Mouse (Mus musculus): Measurements from ENCODE around the gene Gm20388. TPM values are rescaled to one million over a fixed set of nuclear protein-coding genes. Genes with fewer than 3 reads are reported as not detected.
A peak's percentile ranks its signal among the peaks of the same experiment; 100 is the strongest.

Gene Gm20388
- total RNA-seq, 1 experiment, result 27.0 TPM

- Histone ChIP-seq H3K27ac (ENCODE audit: insufficient read depth, low read depth, low read length, poor library complexity, severe bottlenecking) (peak overlapping the region; percentile 24; the same call in 1 of the 2 replicates), H3K4me1 (ENCODE audit: control insufficient read depth in 2 of 2, insufficient read depth in 2 of 2, low read length in 2 of 2, poor library complexity in 1 of 2) (peaks cover 12 to 17% of the 10 kb centered on the region in 2 experiments), H3K9ac (ENCODE audit: insufficient read depth, low read depth, low read length, poor library complexity, severe bottlenecking) (peak overlapping the region; percentile 100), H3K4me3 (ENCODE audit: insufficient read depth in 1 of 2, low read depth in 1 of 2, low read length in 2 of 2, poor library complexity in 1 of 2, severe bottlenecking in 1 of 2) (peak overlapping the region; percentile 73 to 99), H3K9me3 (ENCODE audit: control insufficient read depth, insufficient read depth, low read depth, low read length) (no peaks in the 10 kb centered on the region), H3K36me3 (ENCODE audit: control insufficient read depth, insufficient read depth, low read length, poor library complexity, severe bottlenecking) (peaks cover 44% of the 10 kb centered on the region)
- in situ Hi-C loops (cut with MboI; ENCODE audit: low sequenced_read_pairs in 2 of 2, unreplicated experiment in 2 of 2), result no loop called here
- TF ChIP-seq ZNF384 (IDR thresholded peaks at IDR 0.05; ENCODE audit: low read depth, low read length) (no peak), MAFK (IDR thresholded peaks at IDR 0.05; ENCODE audit: insufficient read depth, low read depth, low read length) (no peak), ZC3H11A (IDR thresholded peaks at IDR 0.05; ENCODE audit: borderline replicate concordance, low read depth, low read length) (no peak), CHD2 (IDR thresholded peaks at IDR 0.05; ENCODE audit: low read depth, low read length) (no peak), HCFC1 (IDR thresholded peaks at IDR 0.05; ENCODE audit: borderline replicate concordance, insufficient read depth, low read length) (no peak)
- DNase-seq (ENCODE audit: low read depth, low spot score), result no peak
Observed at GRCm38 (mm10) chr8:122569329-122569728, 2658.7 kb downstream of the Gm20388 start.

DNA sequence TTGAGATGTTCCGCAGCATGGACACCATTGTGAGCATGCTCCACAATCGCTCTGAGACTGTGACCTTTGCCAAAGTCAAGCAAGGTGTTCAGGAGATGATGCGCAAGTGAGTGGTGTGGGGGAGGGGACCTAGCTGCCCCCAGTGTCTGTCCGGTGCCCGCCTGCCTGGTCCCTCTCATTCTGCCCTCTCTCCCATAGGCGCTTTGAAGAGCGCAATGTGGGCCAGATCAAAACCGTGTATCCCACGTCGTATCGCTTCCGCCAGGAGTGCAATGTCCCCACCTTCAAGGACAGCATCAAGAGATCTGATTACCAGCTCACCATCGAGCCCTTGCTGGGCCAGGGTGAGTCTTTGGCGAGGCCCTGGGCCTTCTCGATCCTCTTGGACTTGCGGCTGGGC lies 2659.4 kb downstream of the Gm20388 start:
- peaks cover 49% of the 10 kb centered on the region for H3K36me3 ChIP-seq (ENCODE audit: control insufficient read depth, insufficient read depth, low read length, poor library complexity, severe bottlenecking)
- in situ Hi-C loops (cut with MboI; ENCODE audit: low sequenced_read_pairs in 2 of 2, unreplicated experiment in 2 of 2), result no loop called here

GRCm38 (mm10) chr8:122571153-122571552 lies 2660.5 kb downstream of the Gm20388 start:
- in situ Hi-C loops (cut with MboI; ENCODE audit: low sequenced_read_pairs in 2 of 2, unreplicated experiment in 2 of 2), result no loop called here
- no peaks in the 10 kb centered on the region for H3K9me3 ChIP-seq (ENCODE audit: control insufficient read depth, insufficient read depth, low read depth, low read length)
- no peak overlapping the region for H3K27ac ChIP-seq (ENCODE audit: insufficient read depth, low read depth, low read length, poor library complexity, severe bottlenecking)
- H3K4me1 ChIP-seq (ENCODE audit: control insufficient read depth in 2 of 2, insufficient read depth in 2 of 2, low read length in 2 of 2, poor library complexity in 1 of 2), result peaks cover 14 to 26% of the 10 kb centered on the region in 2 experiments
- H3K4me3 ChIP-seq (ENCODE audit: insufficient read depth in 1 of 2, low read depth in 1 of 2, low read length in 2 of 2, poor library complexity in 1 of 2, severe bottlenecking in 1 of 2), result no peak overlapping the region
- no peak for DNase-seq (ENCODE audit: low read depth, low spot score)
- H3K36me3 ChIP-seq (ENCODE audit: control insufficient read depth, insufficient read depth, low read length, poor library complexity, severe bottlenecking), result peaks cover 49% of the 10 kb centered on the region
- TF ChIP-seq ZC3H11A (IDR thresholded peaks at IDR 0.05; ENCODE audit: borderline replicate concordance, low read depth, low read length) (no peak), CHD2 (IDR thresholded peaks at IDR 0.05; ENCODE audit: low read depth, low read length) (no peak), HCFC1 (IDR thresholded peaks at IDR 0.05; ENCODE audit: borderline replicate concordance, insufficient read depth, low read length) (no peak)
- H3K9ac ChIP-seq (ENCODE audit: insufficient read depth, low read depth, low read length, poor library complexity, severe bottlenecking), result no peak overlapping the region

More for the DNA sequence above, 2659.4 kb downstream of the Gm20388 start:
- TF ChIP-seq CHD2 (IDR thresholded peaks at IDR 0.05; ENCODE audit: low read depth, low read length), result no peak
- no peak for TF ChIP-seq MAFK (IDR thresholded peaks at IDR 0.05; ENCODE audit: insufficient read depth, low read depth, low read length)
- no peak for TF ChIP-seq ZC3H11A (IDR thresholded peaks at IDR 0.05; ENCODE audit: borderline replicate concordance, low read depth, low read length)
- no peak for TF ChIP-seq ZNF384 (IDR thresholded peaks at IDR 0.05; ENCODE audit: low read depth, low read length)
- TF ChIP-seq HCFC1 (IDR thresholded peaks at IDR 0.05; ENCODE audit: borderline replicate concordance, insufficient read depth, low read length), result no peak
- Histone ChIP-seq H3K9ac (ENCODE audit: insufficient read depth, low read depth, low read length, poor library complexity, severe bottlenecking) (peak overlapping the region; percentile 100; the same call in 1 of the 2 replicates), H3K27ac (ENCODE audit: insufficient read depth, low read depth, low read length, poor library complexity, severe bottlenecking) (no peak overlapping the region), H3K4me1 (ENCODE audit: control insufficient read depth in 2 of 2, insufficient read depth in 2 of 2, low read length in 2 of 2, poor library complexity in 1 of 2) (peaks cover 12 to 22% of the 10 kb centered on the region in 2 experiments), H3K4me3 (ENCODE audit: insufficient read depth in 1 of 2, low read depth in 1 of 2, low read length in 2 of 2, poor library complexity in 1 of 2, severe bottlenecking in 1 of 2) (peak overlapping the region; percentile 10 to 99; a peak in 3 of 4 replicates), H3K9me3 (ENCODE audit: control insufficient read depth, insufficient read depth, low read depth, low read length) (no peaks in the 10 kb centered on the region)
- DNase-seq (ENCODE audit: low read depth, low spot score), result no peak

DNA sequence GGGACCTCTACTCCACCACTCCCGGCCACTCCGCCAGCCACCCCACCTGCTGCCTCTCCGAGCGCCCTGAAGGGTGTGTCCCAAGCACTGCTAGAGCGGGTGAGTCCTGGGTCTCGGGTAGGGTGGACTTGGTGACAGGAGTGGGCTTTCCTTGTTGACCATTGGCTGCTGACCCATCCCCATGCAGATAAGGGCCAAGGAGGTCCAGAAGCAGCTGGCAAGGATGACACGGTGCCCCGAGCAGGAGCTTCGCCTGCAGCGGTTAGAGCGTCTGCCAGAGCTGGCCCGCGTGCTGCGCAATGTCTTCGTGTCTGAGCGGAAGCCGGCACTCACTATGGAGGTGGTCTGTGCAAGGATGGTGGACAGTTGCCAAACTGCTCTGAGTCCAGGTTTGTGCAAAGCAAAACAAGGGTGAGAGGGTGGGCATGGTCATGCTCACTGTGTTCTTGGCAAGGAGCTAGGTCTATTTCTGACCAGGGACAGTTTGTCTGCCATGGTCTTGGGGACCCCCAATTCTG lies 2661.2 kb downstream of the Gm20388 start:
- H3K27ac ChIP-seq (ENCODE audit: insufficient read depth, low read depth, low read length, poor library complexity, severe bottlenecking), result no peak overlapping the region
- H3K9ac ChIP-seq (ENCODE audit: insufficient read depth, low read depth, low read length, poor library complexity, severe bottlenecking), result no peak overlapping the region
- peaks cover 10 to 26% of the 10 kb centered on the region in 2 experiments; a peak in 2 of 4 replicates for H3K4me1 ChIP-seq (ENCODE audit: control insufficient read depth in 2 of 2, insufficient read depth in 2 of 2, low read length in 2 of 2, poor library complexity in 1 of 2)
- no peak for DNase-seq (ENCODE audit: low read depth, low spot score)
- H3K4me3 ChIP-seq (ENCODE audit: insufficient read depth in 1 of 2, low read depth in 1 of 2, low read length in 2 of 2, poor library complexity in 1 of 2, severe bottlenecking in 1 of 2), result no peak overlapping the region
- TF ChIP-seq MAFK (IDR thresholded peaks at IDR 0.05; ENCODE audit: insufficient read depth, low read depth, low read length) (no peak), ZNF384 (IDR thresholded peaks at IDR 0.05; ENCODE audit: low read depth, low read length) (no peak), HCFC1 (IDR thresholded peaks at IDR 0.05; ENCODE audit: borderline replicate concordance, insufficient read depth, low read length) (no peak), CHD2 (IDR thresholded peaks at IDR 0.05; ENCODE audit: low read depth, low read length) (no peak), ZC3H11A (IDR thresholded peaks at IDR 0.05; ENCODE audit: borderline replicate concordance, low read depth, low read length) (no peak)
- peaks cover 49% of the 10 kb centered on the region for H3K36me3 ChIP-seq (ENCODE audit: control insufficient read depth, insufficient read depth, low read length, poor library complexity, severe bottlenecking)
- H3K9me3 ChIP-seq (ENCODE audit: control insufficient read depth, insufficient read depth, low read depth, low read length), result no peaks in the 10 kb centered on the region
- in situ Hi-C loops (cut with MboI; ENCODE audit: low sequenced_read_pairs in 2 of 2, unreplicated experiment in 2 of 2), result no loop called here
